ENCODE assay signal across 22 mouse cellular contexts in genomic region chr10:22944247-22944646, GRCm38 (mm10).
DNase-seq lines count a peak whose midpoint lies in the region; ATAC-seq lines count a peak whose summit lies in the region.
"Had no signal": no experiment of that assay in that cellular context is flagged by ENCODE, and none has a peak within 500 bp of the region (broad histone marks: within the 10 kb centered on the region; RNA-seq: fewer than 3 reads in every experiment).

No protein-coding gene starts in this region.

- intact Hi-C loops in heart, postnatal 10 days (cut with DNase I) = no loop called here

- peak; percentile 69 for DNase-seq in heart, adult 11 months
- DNase-seq in heart, postnatal 10 days = no peak
- DNase-seq in heart, embryonic 10.5 days (ENCODE audit: low spot score) = peak; percentile 64
- DNase-seq in heart, postnatal 4 days = no peak
- DNase-seq in layer of hippocampus, postnatal 14 days (ENCODE audit: low spot score in 2 of 2) = no peak
- DNase-seq: adrenal gland, adult 2 months; adrenal gland, adult 8-10 months; adrenal gland, postnatal 10 days; adrenal gland, postnatal 14 days; adrenal gland, postnatal 25 days; adrenal gland, postnatal 36 days; B cell, adult 2 months; cerebellum, adult 11 months; cerebellum, adult 11-12 months had no signal

- H3K4me1 ChIP-seq in heart, embryonic 10.5 days = no peaks in the 10 kb centered on the region
- no peaks in the 10 kb centered on the region for H3K4me1 ChIP-seq in megakaryocyte, embryonic 14.5 days

- H3K9me3 ChIP-seq in heart, embryonic 10.5 days = no peaks in the 10 kb centered on the region
- peaks cover 14% of the 10 kb centered on the region for H3K9me3 ChIP-seq in megakaryocyte, embryonic 14.5 days
- H3K9me3 ChIP-seq: G1E had no signal

- H3K36me3 ChIP-seq in heart, embryonic 10.5 days = no peaks in the 10 kb centered on the region
- H3K36me3 ChIP-seq in megakaryocyte, embryonic 14.5 days (replicated peaks; ENCODE audit: low read length) = no peaks in the 10 kb centered on the region
- H3K36me3 ChIP-seq: G1E had no signal

- H3K27ac ChIP-seq in heart, embryonic 10.5 days = no peak overlapping the region

- no peak overlapping the region for H3K4me3 ChIP-seq in heart, embryonic 10.5 days
- peak overlapping the region; percentile 6 for H3K4me3 ChIP-seq in megakaryocyte, embryonic 14.5 days (replicated peaks)

- ATAC-seq in megakaryocyte, adult 5-6 weeks (ENCODE audit: poor library complexity, severe bottlenecking) = no peak
- 0 out of 2 replicates have a peak, but pooled peaks have one; percentile 31 for ATAC-seq in monocyte, adult 5-6 weeks (replicated peaks; ENCODE audit: insufficient number of reproducible peaks, low FRiP score, low TSS enrichment, poor library complexity, severe bottlenecking)
- ATAC-seq: activated CD4-positive, CD25-positive, alpha-beta regulatory T cell, adult 4 months; CD4-positive, CD25-positive, alpha-beta regulatory T cell, adult 4 months; Patski had no signal

- H3K27me3 ChIP-seq in heart, embryonic 10.5 days (ENCODE audit: insufficient read depth, poor library complexity, severe bottlenecking) = no peaks in the 10 kb centered on the region
- H3K27me3 ChIP-seq in megakaryocyte, embryonic 14.5 days (replicated peaks) = no peaks in the 10 kb centered on the region
- H3K27me3 ChIP-seq: CH12.LX had no signal

- 84% methylated on average over 1 of the region's 1 CpGs for WGBS in heart, embryonic 10.5 days

Comparison
In these comparisons a context has a peak if more than half of its experiments do, and no peak if none do; other contexts are left out.
1. DNase-seq: peak in heart, adult 11 months (single experiment) and heart, embryonic 10.5 days (single experiment); none in heart, postnatal 10 days (0 of 2), heart, postnatal 4 days (single experiment) and layer of hippocampus, postnatal 14 days (0 of 2).